Mouse (Mus musculus) kidney, embryonic 14.5 days (tissue): ENCODE data around the gene Osbp2. TPM values are rescaled to one million over a fixed set of nuclear protein-coding genes. Genes with fewer than 3 reads are reported as not detected.

Experiments
- polyA plus RNA-seq: library from polyadenylated mRNA; unstranded; fragments of >200 nt; fragmentation: Nextera tagmentation; extraction: Ambion mirVana; gene quantifications from 2 replicates; pipeline ENCODE4 v1.2.1, GENCODE M21; 2014

Gene Osbp2
- polyA plus RNA-seq, 1 experiment from 2014 or later: 0.81 TPM

Other genes starting within 250 kb of the Osbp2 start
- 18.2 and 23.7 TPM in 2 replicates for gene Morc2a, start 214.7 kb downstream of the Osbp2 start, polyA plus RNA-seq
- gene 4921536K21Rik, start 31.2 kb upstream of the Osbp2 start, polyA plus RNA-seq: 0.20 and 0.40 TPM in 2 replicates
- gene Dusp18, start 31.3 kb upstream of the Osbp2 start, polyA plus RNA-seq: 10.0 and 14.7 TPM in 2 replicates
- gene Slc35e4, start 50.8 kb upstream of the Osbp2 start, polyA plus RNA-seq: 3.0 and 3.8 TPM in 2 replicates
- 49.7 and 61.8 TPM in 2 replicates for gene Tcn2, start 68.3 kb upstream of the Osbp2 start, polyA plus RNA-seq
- 60.7 and 81.2 TPM in 2 replicates for gene Pes1, start 100.1 kb upstream of the Osbp2 start, polyA plus RNA-seq
- gene 4930556J24Rik, start 112.9 kb upstream of the Osbp2 start, polyA plus RNA-seq: 0.49 TPM in 1 of 2 replicates, not detected in the other
- 4.3 and 4.6 TPM in 2 replicates for gene Gal3st1, start 119.7 kb upstream of the Osbp2 start, polyA plus RNA-seq
- not detected in 2 replicates for gene Sec14l4, start 167.6 kb upstream of the Osbp2 start, polyA plus RNA-seq
- gene Sec14l3, start 200.9 kb upstream of the Osbp2 start, polyA plus RNA-seq: not detected in 2 replicates
- gene Mtfp1, start 231.5 kb upstream of the Osbp2 start, polyA plus RNA-seq: 11.5 and 15.9 TPM in 2 replicates